Mouse (Mus musculus) neural tube, embryonic 11.5 days (tissue): ENCODE measurements at regions not wholly inside any gene's neighbourhood (a gene's known extent, or its start where the extent isn't known, plus 50 kb on each side); places are given as distances from the start of the nearest gene placed in this dataset.

ENCODE experiments used
- microRNA counts: library from miRNA; unstranded; fragments of <30 nt; microRNA quantifications from one replicate; lab custom pipeline; 2015
- microRNA-seq: library from miRNA; unstranded; fragments of <30 nt; microRNA quantifications from one replicate; pipeline ENCODE4, GENCODE M21; 2016

MicroRNAs encoded in the stretch of these regions (microRNA counts, 519-probe panel; counts per million panel counts)
- microRNA mmu-miR-221 (lab: Ali Mortazavi, UCI) (3,000 counts per million, percentile 64 among the panel's probes with 10 or more counts), microRNA mmu-miR-222 (lab: Ali Mortazavi, UCI) (171 counts per million, percentile 57 among the panel's probes with 10 or more counts)

Small RNA genes lying in the stretch of these regions (microRNA-seq; reads per million reads assigned to microRNA genes)
- gene Mir221 (198 reads per million, percentile 59 among the genes with 10 or more reads in this experiment), gene Mir222 (82.8 reads per million, percentile 48 among the genes with 10 or more reads in this experiment)
